Mouse (Mus musculus): Measurements from ENCODE around the gene Slc25a29. TPM values are rescaled to one million over a fixed set of nuclear protein-coding genes. Genes with fewer than 3 reads are reported as not detected.
A peak's percentile ranks its signal among the peaks of the same experiment; 100 is the strongest.

The Slc25a29 gene
- polyA plus RNA-seq, 1 experiment from 2014 or later, result 15.4 TPM

- peak; percentile 95 for ATAC-seq (ENCODE audit: low FRiP score, low read depth)
- under 1% methylated on average over 111 of the region's 127 CpGs for WGBS
- peak within 1 kb of the TSS; percentile 96 for H3K9ac ChIP-seq
- peak within 1 kb of the TSS; percentile 65 for H3K4me2 ChIP-seq (replicated peaks)
- H3K9me3 ChIP-seq, result no peaks in the 10 kb centered on the region
- H3K27me3 ChIP-seq (replicated peaks), result no peaks in the 10 kb centered on the region
- H3K27ac ChIP-seq, result peak within 1 kb of the TSS; percentile 96
- peak within 1 kb of the TSS; percentile 99 for H3K4me3 ChIP-seq
- H3K4me1 ChIP-seq, result peaks cover 31% of the 10 kb centered on the region
- H3K36me3 ChIP-seq, result no peaks in the 10 kb centered on the region
Observed at GRCm38 (mm10) chr12:108792546-108793452, 42.9 kb downstream of the Slc25a29 start, which contains the start of gene Yy1. Yy1 (plus strand) TSS chr12:108792973.

GRCm38 (mm10) chr12:108792152-108792545 lies 43.5 kb downstream of the Slc25a29 start:
- H3K9me3 ChIP-seq, result no peaks in the 10 kb centered on the region
- peak overlapping the region; percentile 96 for H3K27ac ChIP-seq
- peaks cover 29% of the 10 kb centered on the region for H3K4me1 ChIP-seq
- no peaks in the 10 kb centered on the region for H3K27me3 ChIP-seq (replicated peaks)
- H3K36me3 ChIP-seq, result no peaks in the 10 kb centered on the region
- H3K4me2 ChIP-seq (replicated peaks), result peak overlapping the region; percentile 65
- under 1% methylated on average over 52 of the region's 52 CpGs for WGBS
- peak; percentile 26 for ATAC-seq (ENCODE audit: low FRiP score, low read depth)
- H3K4me3 ChIP-seq, result peak overlapping the region; percentile 99
- peak overlapping the region; percentile 96 for H3K9ac ChIP-seq

GRCm38 (mm10) chr12:108787329-108787728 lies 48.4 kb downstream of the Slc25a29 start:
- no peak for ATAC-seq (ENCODE audit: low FRiP score, low read depth)
- Histone ChIP-seq H3K4me1 (peaks cover 11% of the 10 kb centered on the region), H3K4me2 (replicated peaks) (no peak overlapping the region), H3K36me3 (peaks cover 10% of the 10 kb centered on the region; the same call in 1 of the 2 replicates), H3K27ac (no peak overlapping the region), H3K9ac (no peak overlapping the region), H3K27me3 (replicated peaks) (no peaks in the 10 kb centered on the region), H3K4me3 (no peak overlapping the region), H3K9me3 (peaks cover 7% of the 10 kb centered on the region; the same call in 1 of the 2 replicates)
- 93% methylated on average over 2 of the region's 2 CpGs for WGBS

- Histone ChIP-seq H3K27me3 (replicated peaks) (no peaks in the 10 kb centered on the region), H3K36me3 (peaks cover 10% of the 10 kb centered on the region; the same call in 1 of the 2 replicates), H3K4me2 (replicated peaks) (no peak overlapping the region), H3K27ac (no peak overlapping the region), H3K9me3 (peaks cover 7% of the 10 kb centered on the region; the same call in 1 of the 2 replicates), H3K4me3 (no peak overlapping the region), H3K9ac (no peak overlapping the region), H3K4me1 (no peaks in the 10 kb centered on the region)
- no peak for ATAC-seq (ENCODE audit: low FRiP score, low read depth)
- WGBS, result 96% methylated on average over 4 of the region's 4 CpGs
Observed at GRCm38 (mm10) chr12:108785161-108785560, 50.5 kb downstream of the Slc25a29 start.

- no peaks in the 10 kb centered on the region for H3K4me1 ChIP-seq
- 98% methylated on average over 7 of the region's 7 CpGs for WGBS
Observed at GRCm38 (mm10) chr12:108780108-108780877, 55.4 kb downstream of the Slc25a29 start.

More at GRCm38 (mm10) chr12:108780108-108780877, 55.4 kb downstream of the Slc25a29 start:
- Histone ChIP-seq H3K27ac (no peak overlapping the region), H3K4me2 (replicated peaks) (no peak overlapping the region), H3K27me3 (replicated peaks) (no peaks in the 10 kb centered on the region), H3K9ac (no peak overlapping the region), H3K4me3 (no peak overlapping the region), H3K36me3 (peaks cover 14% of the 10 kb centered on the region; the same call in 1 of the 2 replicates), H3K9me3 (peaks cover 7% of the 10 kb centered on the region; the same call in 1 of the 2 replicates)
- no peak for ATAC-seq (ENCODE audit: low FRiP score, low read depth)

MicroRNA genes within 50 kb of the gene (microRNA counts, 519-probe panel; counts per million panel counts)
- 342 counts per million, percentile 67 among the panel's probes with 10 or more counts for microRNA mmu-miR-345-3p
- microRNA mmu-miR-345-5p, result 342 counts per million, percentile 67 among the panel's probes with 10 or more counts

Small RNA genes lying within 50 kb of the gene (microRNA-seq; reads per million reads assigned to microRNA genes)
- 83.9 reads per million, percentile 48 among the genes with 10 or more reads in this experiment for gene Mir345

Other genes starting within 250 kb of the Slc25a29 start
- 1.7 and 2.6 TPM in 2 replicates for gene Degs2, start 133.6 kb downstream of the Slc25a29 start, polyA plus RNA-seq (2016; fragmentation: Nextera tagmentation; extraction: Ambion mirVana)
- 18.4 and 19.8 TPM in 2 replicates for gene Yy1, start 42.9 kb downstream of the Slc25a29 start, polyA plus RNA-seq (2016; fragmentation: Nextera tagmentation; extraction: Ambion mirVana)
- 12.2 and 14.5 TPM in 2 replicates for gene Slc25a47, start 163 bp upstream of the Slc25a29 start, polyA plus RNA-seq (2016; fragmentation: Nextera tagmentation; extraction: Ambion mirVana)
- gene Wdr25, start 57.7 kb upstream of the Slc25a29 start, polyA plus RNA-seq (2016; fragmentation: Nextera tagmentation; extraction: Ambion mirVana), result 7.0 and 9.8 TPM in 2 replicates
- gene Wars, start 58.3 kb upstream of the Slc25a29 start, polyA plus RNA-seq (2016; fragmentation: Nextera tagmentation; extraction: Ambion mirVana), result 120 and 123 TPM in 2 replicates
- gene Begain, start 232.3 kb upstream of the Slc25a29 start, polyA plus RNA-seq (2016; fragmentation: Nextera tagmentation; extraction: Ambion mirVana), result 23.3 and 25.1 TPM in 2 replicates

Data from neural tube, embryonic 12.5 days (tissue).